Mouse (Mus musculus) hindbrain, embryonic 10.5 days (tissue): ENCODE measurements around the gene Stk10. TPM values are rescaled to one million over a fixed set of nuclear protein-coding genes. Genes with fewer than 3 reads are reported as not detected.

ENCODE experiments used
- DNase-seq: peaks from one replicate; pipeline ENCODE4 v3.0.0-alpha.2; 2017; ENCODE audit warnings: low spot score
- H3K27ac ChIP-seq: fragments of 300-500 bp; sonication (generic); 2 replicates; pipeline ENCODE4 v1.5.1; 2016; ENCODE audit warnings: mild to moderate bottlenecking, moderate library complexity
- H3K27me3 ChIP-seq: fragments of 300-500 bp; sonication (generic); 2 replicates; pipeline ENCODE4 v1.6.1; 2016; ENCODE audit warnings: mild to moderate bottlenecking; ENCODE audit not compliant: poor library complexity, insufficient read depth, severe bottlenecking
- H3K36me3 ChIP-seq: fragments of 300-500 bp; sonication (generic); 2 replicates; pipeline ENCODE4 v1.6.1; 2016; ENCODE audit warnings: mild to moderate bottlenecking, moderate library complexity
- H3K4me1 ChIP-seq: fragments of 300-500 bp; sonication (generic); replicated peaks from 2 replicates; pipeline ENCODE4 v1.6.1; 2016; ENCODE audit warnings: mild to moderate bottlenecking
- H3K4me3 ChIP-seq: fragments of 300-500 bp; sonication (generic); 2 replicates; pipeline ENCODE4 v1.5.1; 2016; ENCODE audit warnings: mild to moderate bottlenecking, moderate library complexity
- H3K9me3 ChIP-seq: fragments of 300-500 bp; sonication (generic); 2 replicates; pipeline ENCODE4 v1.6.1; 2016; ENCODE audit warnings: mild to moderate bottlenecking, moderate library complexity
- WGBS: fragments of 180-500 bp; shearing (Covaris S2); methylation state at CpG from one replicate; pipeline ENCODE4 v1.1.7; 2016; 5-methylcytosine and 5-hydroxymethylcytosine counted together
- polyA plus RNA-seq: library from polyadenylated mRNA; unstranded; fragments of >200 nt; fragmentation: Nextera tagmentation; extraction: Ambion mirVana; gene quantifications from 2 replicates; pipeline ENCODE4 v1.2.1, GENCODE M21; 2016

Gene Stk10
- polyA plus RNA-seq, 1 experiment from 2014 or later = 3.0 TPM

DNA sequence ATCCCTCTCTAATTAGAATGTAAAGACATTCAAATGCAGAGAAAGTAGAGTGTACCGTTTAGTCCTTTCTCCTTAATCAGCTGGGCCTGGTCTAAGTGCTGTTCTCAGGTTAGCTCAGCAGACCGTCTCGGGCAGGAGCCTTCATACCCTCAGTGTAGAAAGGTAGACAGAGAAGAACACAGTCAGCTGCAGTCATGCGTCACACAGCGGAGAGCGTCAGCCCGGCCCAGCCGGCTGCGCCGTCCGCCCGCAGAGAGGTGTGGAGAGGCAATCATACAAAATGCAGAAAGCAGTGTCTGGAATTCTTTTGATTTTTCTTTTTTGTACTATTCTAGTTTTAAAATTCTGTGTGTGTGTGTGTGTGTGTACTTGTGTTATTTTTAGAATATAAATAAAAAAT lies 12.5 kb downstream of the Stk10 start:
- 58% methylated on average over 12 of the region's 12 CpGs for whole genome bisulfite sequencing
- peaks cover 53% of the 10 kb centered on the region for H3K4me1 ChIP-seq

DNA sequence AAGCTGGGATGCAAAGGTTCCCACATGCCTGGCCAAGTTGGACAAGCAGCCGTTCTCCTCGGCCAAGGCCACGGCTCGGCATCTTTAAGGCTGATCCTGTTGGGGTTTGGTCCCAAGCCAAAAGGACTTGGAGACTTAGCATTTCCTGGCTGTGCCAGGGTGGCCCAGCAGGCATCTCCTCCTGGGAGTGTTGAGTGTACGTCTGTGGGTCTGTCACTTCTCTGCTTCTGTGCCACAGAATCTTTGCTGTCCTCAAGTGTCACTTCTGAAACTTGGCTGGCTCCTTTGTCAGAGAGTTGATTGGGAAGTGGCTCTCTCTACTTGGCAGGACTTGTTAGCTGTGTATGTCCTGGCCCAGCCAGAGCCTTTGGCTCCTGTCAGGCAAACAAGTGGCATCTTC lies 13.4 kb downstream of the Stk10 start:
- H3K4me3 ChIP-seq = no peak overlapping the region
- no peaks in the 10 kb centered on the region for H3K27me3 ChIP-seq
- DNase-seq = no peak
- no peak overlapping the region for H3K27ac ChIP-seq
- H3K9me3 ChIP-seq = no peaks in the 10 kb centered on the region
- no peaks in the 10 kb centered on the region for H3K36me3 ChIP-seq
- WGBS = 88% methylated on average over 5 of the region's 5 CpGs
- H3K4me1 ChIP-seq = peaks cover 54% of the 10 kb centered on the region

More for the DNA sequence above, 12.5 kb downstream of the Stk10 start:
- H3K4me3 ChIP-seq = no peak overlapping the region
- H3K9me3 ChIP-seq = no peaks in the 10 kb centered on the region
- H3K27ac ChIP-seq = no peak overlapping the region
- no peak for DNase-seq
- H3K36me3 ChIP-seq = no peaks in the 10 kb centered on the region
- 0 out of 2 replicates have a peak, but pooled peaks cover under 1% of the 10 kb centered on the region for H3K27me3 ChIP-seq

DNA sequence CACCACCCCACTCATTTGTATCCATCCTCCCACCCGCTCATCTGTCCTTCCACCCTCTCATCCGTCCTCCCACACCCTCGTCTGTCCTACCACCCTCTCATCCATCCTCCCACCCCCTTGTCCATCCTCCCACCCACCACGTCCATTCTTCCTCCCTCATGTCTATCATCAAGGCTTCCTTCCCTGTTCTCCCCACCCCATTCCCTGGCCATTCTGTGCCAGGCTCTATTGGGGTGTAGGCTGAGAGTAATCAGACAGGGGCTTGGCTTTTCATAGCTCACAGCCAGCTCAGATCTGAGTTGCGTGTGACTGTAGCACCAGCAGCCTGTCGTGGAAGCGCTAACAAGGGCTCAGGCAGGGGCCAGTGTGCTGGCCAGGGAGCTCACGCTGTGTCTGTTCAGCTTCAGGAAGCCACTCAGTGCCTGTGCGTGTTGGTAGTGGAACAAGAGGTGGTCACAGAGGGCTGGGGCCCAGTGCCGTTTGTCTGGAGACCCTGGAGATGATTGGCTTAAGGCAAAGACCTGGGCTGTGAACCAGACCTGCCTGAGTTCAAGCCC lies 14.4 kb downstream of the Stk10 start:
- peaks cover 61% of the 10 kb centered on the region for H3K4me1 ChIP-seq
- DNase-seq = no peak
- no peaks in the 10 kb centered on the region for H3K36me3 ChIP-seq
- H3K4me3 ChIP-seq = no peak overlapping the region
- 80% methylated on average over 10 of the region's 10 CpGs for WGBS
- no peaks in the 10 kb centered on the region for H3K27me3 ChIP-seq
- H3K9me3 ChIP-seq = no peaks in the 10 kb centered on the region
- H3K27ac ChIP-seq = peak overlapping the region; percentile 10

DNA sequence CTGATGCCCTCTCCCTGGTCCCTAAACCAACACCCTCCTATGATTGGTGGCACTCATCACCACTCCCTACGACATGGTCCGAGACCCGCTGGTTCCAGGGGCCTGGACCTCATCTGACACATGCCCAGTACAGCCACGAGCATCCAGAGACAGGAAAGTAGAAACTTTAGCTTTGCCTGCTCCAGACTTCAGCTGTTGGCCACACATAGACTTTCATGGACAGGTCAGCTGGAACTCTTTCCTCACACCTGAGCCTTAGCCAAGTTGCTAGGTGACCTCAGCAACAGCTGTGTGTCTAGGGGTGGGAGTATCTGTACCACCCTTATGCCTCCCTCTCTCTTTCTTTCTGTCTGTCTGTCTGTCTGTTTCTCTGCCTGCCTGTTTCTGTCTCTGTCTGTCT lies 15.1 kb downstream of the Stk10 start:
- Histone ChIP-seq H3K36me3 (no peaks in the 10 kb centered on the region), H3K27ac (peak overlapping the region; percentile 74; the same call in 1 of the 2 replicates), H3K27me3 (no peaks in the 10 kb centered on the region), H3K4me1 (peaks cover 61% of the 10 kb centered on the region), H3K9me3 (no peaks in the 10 kb centered on the region), H3K4me3 (no peak overlapping the region)
- DNase-seq = no peak
- 86% methylated on average over 4 of the region's 4 CpGs for WGBS

DNA sequence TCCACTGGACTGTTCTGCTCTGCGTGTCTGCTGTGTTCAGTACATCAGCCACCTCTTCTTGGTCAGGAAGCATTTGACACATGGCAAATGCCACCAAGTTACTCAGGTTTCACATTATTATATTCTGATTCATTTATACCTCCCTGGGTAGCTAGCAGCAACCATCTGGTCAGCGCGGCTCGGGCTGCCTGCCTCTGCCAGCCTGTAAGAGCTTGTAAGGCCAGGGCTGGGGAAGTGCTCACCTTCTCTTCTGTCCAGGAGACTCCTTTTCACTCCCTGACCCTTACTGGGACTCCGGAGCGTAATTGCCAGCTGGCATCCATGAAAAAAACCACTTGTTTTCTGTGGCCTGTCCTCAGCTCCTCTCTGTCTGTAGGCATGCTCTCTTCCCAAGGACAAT lies 16.1 kb downstream of the Stk10 start:
- Histone ChIP-seq H3K4me1 (peaks cover 69% of the 10 kb centered on the region), H3K9me3 (no peaks in the 10 kb centered on the region), H3K36me3 (no peaks in the 10 kb centered on the region), H3K4me3 (no peak overlapping the region), H3K27me3 (no peaks in the 10 kb centered on the region), H3K27ac (peak overlapping the region; percentile 74)
- WGBS = 79% methylated on average over 6 of the region's 6 CpGs
- no peak for DNase-seq

DNA sequence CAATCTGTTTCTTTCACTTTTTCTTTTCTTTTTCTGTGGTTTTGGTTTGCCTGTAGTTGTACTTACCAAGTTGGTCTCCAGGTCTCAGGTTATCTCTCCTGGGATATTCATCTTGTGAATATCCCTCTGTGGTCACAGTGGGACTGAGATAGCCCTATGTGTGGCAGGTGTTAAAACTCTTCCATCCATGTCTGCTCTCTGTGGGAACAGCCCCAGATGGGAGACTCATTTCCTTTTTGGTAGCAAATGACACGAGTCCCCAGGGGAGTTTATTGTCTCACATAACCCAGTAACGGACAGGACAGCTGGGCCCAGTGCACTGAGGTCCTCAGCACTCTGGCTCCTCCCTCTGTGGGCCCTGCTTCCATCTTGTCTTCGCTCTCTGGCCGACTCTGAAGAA lies 17.0 kb downstream of the Stk10 start:
- Histone ChIP-seq H3K27ac (peak overlapping the region; percentile 75), H3K27me3 (no peaks in the 10 kb centered on the region), H3K4me1 (peaks cover 71% of the 10 kb centered on the region), H3K36me3 (no peaks in the 10 kb centered on the region), H3K4me3 (no peak overlapping the region), H3K9me3 (no peaks in the 10 kb centered on the region)
- 44% methylated on average over 4 of the region's 4 CpGs for WGBS
- no peak for DNase-seq

DNA sequence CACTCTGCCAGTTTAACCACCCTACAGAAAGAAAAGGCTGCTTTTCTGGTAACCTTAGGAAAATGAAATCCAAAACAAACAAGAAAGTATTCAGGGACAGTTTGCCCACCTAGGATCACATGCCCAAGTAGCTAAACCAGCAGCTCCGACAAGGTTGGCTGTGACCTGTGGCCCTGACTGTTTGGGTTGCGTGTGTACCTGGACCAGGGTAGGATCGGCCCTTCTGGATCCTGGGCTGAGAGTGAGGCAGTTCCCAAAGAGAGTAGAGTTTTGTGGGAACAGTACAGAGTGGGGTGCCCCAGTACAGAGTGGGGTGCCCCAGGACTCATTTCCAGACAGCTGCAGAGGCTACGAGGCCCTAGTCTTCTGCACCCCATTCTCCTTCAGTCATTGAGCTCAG lies 18.0 kb downstream of the Stk10 start:
- Histone ChIP-seq H3K4me1 (peaks cover 69% of the 10 kb centered on the region), H3K9me3 (no peaks in the 10 kb centered on the region), H3K36me3 (0 out of 2 replicates have a peak, but pooled peaks cover 3% of the 10 kb centered on the region), H3K27ac (peak overlapping the region; percentile 75), H3K4me3 (no peak overlapping the region), H3K27me3 (no peaks in the 10 kb centered on the region)
- DNase-seq = no peak
- 86% methylated on average over 4 of the region's 4 CpGs for WGBS

DNA sequence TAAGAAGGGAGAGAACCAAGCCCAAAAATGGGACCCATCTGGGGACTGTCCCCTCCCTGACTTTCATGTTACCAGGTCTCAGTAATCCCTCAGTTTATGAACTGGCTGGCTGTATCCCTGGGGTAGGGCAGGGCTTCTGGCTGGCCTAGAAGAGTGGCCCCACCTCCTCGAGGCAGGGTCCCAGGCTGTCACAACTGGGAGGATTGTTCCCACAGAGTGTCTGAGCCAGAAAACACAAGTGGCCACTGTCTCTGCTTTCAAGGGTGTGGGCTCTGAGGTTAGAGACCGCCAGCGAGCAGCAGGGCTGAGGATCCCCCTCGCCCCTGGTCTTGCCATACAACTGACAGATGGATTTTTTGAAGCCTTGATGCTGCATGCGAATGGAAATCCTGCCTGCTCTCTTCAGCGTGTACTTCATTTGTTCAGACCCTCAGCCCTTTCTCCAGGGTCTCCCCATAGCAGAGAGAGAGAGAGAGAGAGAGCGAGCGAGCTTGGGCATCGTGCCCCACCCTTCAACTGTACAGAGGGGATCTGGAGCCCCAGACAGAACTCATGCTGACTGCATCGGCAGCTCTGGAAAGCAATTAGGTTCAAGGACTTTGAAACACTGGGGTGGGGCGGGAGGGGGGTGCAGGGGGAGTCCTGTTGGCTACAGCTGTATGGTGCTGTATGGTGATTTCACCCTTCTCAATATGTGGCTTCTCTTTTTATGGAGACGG lies 18.6 kb downstream of the Stk10 start:
- H3K4me3 ChIP-seq = no peak overlapping the region
- H3K36me3 ChIP-seq = 0 out of 2 replicates have a peak, but pooled peaks cover 3% of the 10 kb centered on the region
- H3K9me3 ChIP-seq = no peaks in the 10 kb centered on the region
- H3K27ac ChIP-seq = peak overlapping the region; percentile 75
- 70% methylated on average over 12 of the region's 12 CpGs for WGBS
- DNase-seq = no peak
- H3K4me1 ChIP-seq = peaks cover 76% of the 10 kb centered on the region
- H3K27me3 ChIP-seq = no peaks in the 10 kb centered on the region

DNA sequence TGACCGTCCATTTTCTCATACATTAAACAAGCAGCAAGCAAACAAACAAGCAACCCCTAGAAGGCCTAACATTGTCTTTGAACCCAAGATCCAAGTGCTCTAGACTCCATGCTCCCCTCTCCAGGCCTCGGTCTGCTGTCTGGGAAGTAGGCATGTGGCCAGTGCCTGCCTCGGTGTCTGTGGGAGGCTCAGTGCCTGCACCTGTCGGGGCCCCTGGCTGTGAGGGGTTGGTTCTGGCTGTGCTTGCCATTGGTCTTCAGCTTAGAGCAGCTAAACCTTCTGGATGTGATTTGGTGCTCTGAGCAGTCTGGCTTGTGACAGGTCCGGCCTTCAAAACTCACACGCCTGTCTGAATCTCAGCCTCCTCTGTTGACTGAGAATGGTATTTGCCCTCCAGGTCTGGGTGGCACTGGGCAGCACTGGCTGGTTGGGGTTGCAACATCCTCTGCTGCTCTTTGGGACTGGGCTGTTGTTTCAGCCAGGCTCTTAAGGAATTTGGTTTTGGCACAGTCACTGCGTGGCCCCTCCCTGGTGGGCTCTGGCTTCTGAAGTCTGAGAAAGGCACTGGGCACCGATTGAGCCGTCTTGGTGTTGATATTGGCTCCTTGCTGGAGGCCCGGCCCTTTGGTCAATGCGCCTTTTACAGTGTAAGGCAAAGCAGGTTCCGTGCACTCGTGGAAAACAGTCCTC lies 19.4 kb downstream of the Stk10 start:
- no peaks in the 10 kb centered on the region for H3K27me3 ChIP-seq
- 0 out of 2 replicates have a peak, but pooled peaks cover 3% of the 10 kb centered on the region for H3K36me3 ChIP-seq
- H3K4me1 ChIP-seq = peaks cover 73% of the 10 kb centered on the region
- H3K9me3 ChIP-seq = no peaks in the 10 kb centered on the region
- 75% methylated on average over 13 of the region's 13 CpGs for WGBS
- H3K27ac ChIP-seq = peak overlapping the region; percentile 75
- no peak overlapping the region for H3K4me3 ChIP-seq
- DNase-seq = no peak

DNA sequence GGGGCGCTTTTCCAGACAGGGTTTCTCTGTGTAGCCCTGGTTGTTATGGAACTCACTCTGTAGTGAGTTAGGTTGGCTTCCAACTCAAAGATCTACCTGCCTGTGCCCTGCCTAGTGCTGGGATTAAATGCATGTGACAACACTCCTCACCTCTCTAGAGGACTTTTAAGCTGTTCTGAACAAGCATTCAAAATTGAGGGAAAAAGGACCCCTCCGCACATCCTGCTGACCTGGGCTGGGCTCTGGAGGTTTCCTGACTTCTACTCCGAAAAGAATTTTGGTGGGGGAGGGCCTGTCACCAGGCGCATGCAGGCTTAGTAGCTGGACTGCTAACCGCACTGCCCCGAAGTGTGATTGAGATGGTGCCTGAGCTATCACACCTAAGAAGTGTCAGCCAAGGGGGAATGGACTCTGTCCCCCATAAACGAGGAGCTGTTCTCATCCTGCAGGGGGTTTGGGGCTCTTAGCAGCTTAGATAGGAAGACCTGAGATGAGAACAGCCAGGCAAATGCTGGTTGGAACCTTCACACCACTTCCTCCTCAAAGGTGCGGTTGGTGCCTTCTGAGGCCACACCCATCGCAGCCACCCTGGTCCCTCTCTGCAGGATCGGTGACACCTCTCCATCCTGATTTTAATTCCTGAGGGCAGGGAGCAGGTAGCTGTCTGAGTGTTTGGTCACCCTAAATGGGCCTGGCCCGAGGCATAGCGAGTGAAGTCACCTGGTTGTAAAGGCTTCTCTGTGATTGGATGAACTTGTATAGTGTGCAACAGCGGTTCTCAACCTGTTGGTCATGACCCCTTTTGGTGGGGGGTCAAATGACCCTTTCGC lies 20.4 kb downstream of the Stk10 start:
- no peak for DNase-seq
- Histone ChIP-seq H3K36me3 (0 out of 2 replicates have a peak, but pooled peaks cover 3% of the 10 kb centered on the region), H3K27ac (peak overlapping the region; percentile 75), H3K9me3 (no peaks in the 10 kb centered on the region), H3K4me1 (peaks cover 66% of the 10 kb centered on the region), H3K27me3 (no peaks in the 10 kb centered on the region), H3K4me3 (no peak overlapping the region)
- 73% methylated on average over 14 of the region's 14 CpGs for WGBS

DNA sequence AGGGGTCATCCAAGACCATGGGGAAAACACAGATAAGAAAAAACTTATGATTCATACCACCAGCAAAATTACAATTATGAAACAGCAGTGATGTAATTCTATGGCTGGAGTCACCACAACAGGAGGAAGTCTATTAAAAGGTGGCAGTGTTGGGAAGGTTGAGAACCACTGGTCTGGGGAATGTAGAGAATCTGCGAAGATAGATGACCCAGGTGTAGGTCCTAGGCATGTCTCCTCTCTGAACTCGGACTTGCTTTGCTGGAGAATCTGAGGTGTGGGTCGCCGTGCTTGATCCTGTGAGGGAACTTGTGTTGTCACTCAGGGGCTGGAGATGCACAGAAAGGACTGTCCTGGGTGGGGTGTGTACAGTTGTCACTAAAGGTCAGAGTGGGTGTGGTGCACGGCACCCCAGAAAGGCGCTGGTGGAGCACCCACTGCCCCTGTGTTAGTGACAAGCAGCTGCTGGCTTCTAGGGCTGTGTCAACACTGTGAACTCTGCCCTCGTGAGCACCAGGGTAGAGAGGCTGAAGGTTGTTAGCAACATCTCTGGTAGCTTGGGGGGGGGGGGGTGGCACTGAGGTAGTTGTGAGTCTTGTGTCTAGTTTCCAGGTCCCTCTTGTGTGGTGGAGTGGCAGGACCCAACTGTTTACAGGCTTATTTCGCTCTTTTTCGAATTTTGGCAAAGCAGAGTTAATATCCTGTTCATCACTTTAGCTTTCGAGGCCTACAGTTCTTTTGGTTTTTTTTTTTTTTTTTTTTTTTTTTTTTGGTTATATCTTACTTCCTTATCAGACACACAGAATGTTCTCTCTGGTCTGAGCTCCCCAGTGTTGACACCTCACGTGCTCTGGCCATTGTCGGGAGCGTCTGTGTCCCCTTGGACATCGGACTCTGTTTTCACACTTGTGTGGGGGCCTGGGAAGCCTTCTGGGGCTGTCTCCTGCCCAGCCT lies 21.3 kb downstream of the Stk10 start:
- H3K36me3 ChIP-seq = 0 out of 2 replicates have a peak, but pooled peaks cover 3% of the 10 kb centered on the region
- WGBS = 89% methylated on average over 14 of the region's 14 CpGs
- no peaks in the 10 kb centered on the region for H3K9me3 ChIP-seq
- DNase-seq = no peak
- H3K27me3 ChIP-seq = no peaks in the 10 kb centered on the region
- peaks cover 57% of the 10 kb centered on the region for H3K4me1 ChIP-seq
- H3K27ac ChIP-seq = peak overlapping the region; percentile 3; the same call in 1 of the 2 replicates
- no peak overlapping the region for H3K4me3 ChIP-seq
